Mouse (Mus musculus): ENCODE measurements at regions not wholly inside any gene's neighbourhood (a gene's known extent, or its start where the extent isn't known, plus 50 kb on each side); places are given as distances from the start of the nearest gene placed in this dataset.

DNA sequence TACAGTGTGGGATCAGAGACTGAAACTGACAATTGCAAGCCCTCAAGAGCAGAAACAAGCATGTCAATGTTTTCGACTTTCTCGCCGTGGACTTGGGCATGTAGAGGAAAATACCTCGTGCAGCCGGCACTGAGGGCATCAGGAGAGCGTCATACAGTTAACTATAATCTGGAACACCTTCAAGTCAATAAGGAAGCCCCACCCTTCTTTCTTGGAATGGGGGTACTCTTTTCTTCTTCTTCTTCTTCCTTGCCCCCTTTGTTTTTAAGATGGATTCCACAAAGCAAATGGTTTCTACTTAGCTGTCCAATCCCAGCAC, 452.5 kb downstream of the Wdr11 start:
- no peak for TF ChIP-seq CTCF (IDR thresholded peaks at IDR 0.05; ENCODE audit: low read depth, low read length)
- no peak for TF ChIP-seq GATA1 (IDR thresholded peaks at IDR 0.05; ENCODE audit: borderline replicate concordance, low read length)
- no peak for TF ChIP-seq TAL1 (conservative IDR thresholded peaks at IDR 0.05; ENCODE audit: low read depth, low read length)

All from G1E (cell line).